Mouse (Mus musculus): ENCODE measurements around the gene Tmem156. TPM values are rescaled to one million over a fixed set of nuclear protein-coding genes. Genes with fewer than 3 reads are reported as not detected.

Gene Tmem156
- total RNA-seq, 2 experiments from 2014 or later, result 0.38 to 0.43 TPM

GRCm38 (mm10) chr5:65100002-65100401, 8.1 kb upstream of the Tmem156 start:
- DNase-seq (ENCODE audit: low spot score in 2 of 2), result no peak

- no peak for DNase-seq (ENCODE audit: low spot score in 2 of 2)
Measured at GRCm38 (mm10) chr5:65097457-65097856, 5.5 kb upstream of the Tmem156 start.

GRCm38 (mm10) chr5:65096805-65097204, 4.9 kb upstream of the Tmem156 start:
- DNase-seq (ENCODE audit: low spot score in 2 of 2), result no peak

- no peak for DNase-seq (ENCODE audit: low spot score in 2 of 2)
Measured at GRCm38 (mm10) chr5:65096082-65096481, 4.2 kb upstream of the Tmem156 start.

- no peak for DNase-seq (ENCODE audit: low spot score in 2 of 2)
Measured at GRCm38 (mm10) chr5:65094902-65095545, 3.1 kb upstream of the Tmem156 start.

- no peak for DNase-seq (ENCODE audit: low spot score in 2 of 2)
Measured at GRCm38 (mm10) chr5:65093769-65094168, 1.8 kb upstream of the Tmem156 start.

- DNase-seq (ENCODE audit: low spot score in 2 of 2), result no peak
Measured at GRCm38 (mm10) chr5:65091184-65091858, 611 bp downstream of the Tmem156 start.

- DNase-seq (ENCODE audit: low spot score in 2 of 2), result no peak
Measured at GRCm38 (mm10) chr5:65089707-65090106, 2.2 kb downstream of the Tmem156 start.

GRCm38 (mm10) chr5:65086522-65086921, 5.4 kb downstream of the Tmem156 start:
- peak; percentile 34 to 35 for DNase-seq (ENCODE audit: low spot score in 2 of 2)

- no peak for DNase-seq (ENCODE audit: low spot score in 2 of 2)
Measured at GRCm38 (mm10) chr5:65081836-65082235, 10.1 kb downstream of the Tmem156 start.

GRCm38 (mm10) chr5:65079881-65080280, 12.1 kb downstream of the Tmem156 start:
- no peak for DNase-seq (ENCODE audit: low spot score in 2 of 2)

- no peak for DNase-seq (ENCODE audit: low spot score in 2 of 2)
Measured at GRCm38 (mm10) chr5:65078081-65078480, 13.9 kb downstream of the Tmem156 start.

GRCm38 (mm10) chr5:65076748-65077147, 15.2 kb downstream of the Tmem156 start:
- DNase-seq (ENCODE audit: low spot score in 2 of 2), result no peak

GRCm38 (mm10) chr5:65076087-65076486, 15.8 kb downstream of the Tmem156 start:
- DNase-seq (ENCODE audit: low spot score in 2 of 2), result no peak

- no peak for DNase-seq (ENCODE audit: low spot score in 2 of 2)
Measured at GRCm38 (mm10) chr5:65074693-65075092, 17.2 kb downstream of the Tmem156 start.

GRCm38 (mm10) chr5:65073247-65073646, 18.7 kb downstream of the Tmem156 start:
- no peak for DNase-seq (ENCODE audit: low spot score in 2 of 2)

GRCm38 (mm10) chr5:65071689-65072118, 20.2 kb downstream of the Tmem156 start:
- no peak for DNase-seq (ENCODE audit: low spot score in 2 of 2)

- DNase-seq (ENCODE audit: low spot score in 2 of 2), result no peak
Measured at GRCm38 (mm10) chr5:65069872-65070271, 22.1 kb downstream of the Tmem156 start.

- DNase-seq (ENCODE audit: low spot score in 2 of 2), result no peak
Measured at GRCm38 (mm10) chr5:65068166-65068565, 23.8 kb downstream of the Tmem156 start.

GRCm38 (mm10) chr5:65063266-65063665, 28.7 kb downstream of the Tmem156 start:
- no peak for DNase-seq (ENCODE audit: low spot score in 2 of 2)

- no peak for DNase-seq (ENCODE audit: low spot score in 2 of 2)
Measured at GRCm38 (mm10) chr5:65062236-65062635, 29.7 kb downstream of the Tmem156 start.

- DNase-seq (ENCODE audit: low spot score in 2 of 2), result no peak
Measured at GRCm38 (mm10) chr5:65059806-65060205, 32.1 kb downstream of the Tmem156 start.

- no peak for DNase-seq (ENCODE audit: low spot score in 2 of 2)
Measured at GRCm38 (mm10) chr5:65057596-65057995, 34.3 kb downstream of the Tmem156 start.
